Mouse (Mus musculus) spleen, postnatal 0 days (tissue): Measurements from ENCODE around the gene Tbx5. TPM values are rescaled to one million over a fixed set of nuclear protein-coding genes. Genes with fewer than 3 reads are reported as not detected.

Source experiments
- polyA plus RNA-seq: library from polyadenylated mRNA; unstranded; fragments of >200 nt; fragmentation: Nextera tagmentation; extraction: Ambion mirVana; gene quantifications from 2 replicates; pipeline ENCODE4 v1.2.1, GENCODE M21; 2015

Tbx5 gene
- polyA plus RNA-seq = not detected in 2 replicates

DNA sequence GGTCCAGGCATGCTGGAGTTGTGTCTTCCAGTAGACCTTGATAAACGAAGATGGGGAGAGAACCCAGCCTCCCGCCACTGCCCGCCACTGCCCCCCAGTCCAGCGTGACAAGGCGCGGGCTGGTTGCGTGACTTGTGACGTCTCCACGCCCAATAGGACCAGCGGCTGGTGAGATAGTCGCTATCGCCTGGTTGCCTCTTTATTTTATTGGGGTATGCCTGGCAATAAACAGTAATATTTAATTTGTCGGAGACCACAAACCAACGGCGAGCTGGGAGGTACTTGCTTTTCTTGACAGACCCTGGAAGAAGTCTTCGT, at the start of gene Tbx5:
Gene Tbx5, plus strand, starts transcription at position 190 of the 318 bp plus-strand sequence.

Other genes starting within 250 kb of the Tbx5 start
- gene Tbx3, start 162.0 kb upstream of the Tbx5 start, polyA plus RNA-seq = 1.5 and 2.7 TPM in 2 replicates